Mouse (Mus musculus) MEL (cell line): ENCODE results near the gene Sned1. TPM values are rescaled to one million over a fixed set of nuclear protein-coding genes. Genes with fewer than 3 reads are reported as not detected.

ENCODE experiments used
- DNase-seq: peaks from one replicate; pipeline ENCODE4 v3.0.0; 2011; ENCODE audit warnings: low read depth, low spot score
- H3K27ac ChIP-seq: 2 replicates; pipeline ENCODE4 v1.5.1; 2012; ENCODE audit warnings: low read depth, mild to moderate bottlenecking, control low read depth, low read length, moderate library complexity; ENCODE audit not compliant: control insufficient read depth
- H3K27me3 ChIP-seq, 2 experiments: fragments of 150-350 bp in 1 of 2; sonication (generic) in 1 of 2; 2 replicates each; pipeline ENCODE4 v1.6.1; 2012; ENCODE audit warnings: low read length in 2 of 2, mild to moderate bottlenecking in 2 of 2, improper control_type of control experiment in 1 of 2, moderate library complexity in 1 of 2; ENCODE audit not compliant: insufficient read depth in 2 of 2, control insufficient read depth in 1 of 2
- H3K36me3 ChIP-seq, 2 experiments: 2 replicates each; pipeline ENCODE4 v1.6.1; 2012 to 2014; ENCODE audit warnings: low read length in 2 of 2, improper control_type of control experiment in 1 of 2, inconsistent platforms in 1 of 2, mild to moderate bottlenecking in 1 of 2; ENCODE audit not compliant: insufficient read depth in 2 of 2, control insufficient read depth in 1 of 2
- H3K4me1 ChIP-seq, 2 experiments: fragments of 150-350 bp in 1 of 2; sonication (generic) in 1 of 2; 2 replicates each; pipeline ENCODE4 v1.6.1; 2012; ENCODE audit warnings: low read length in 2 of 2, improper control_type of control experiment in 1 of 2, mild to moderate bottlenecking in 1 of 2; ENCODE audit not compliant: insufficient read depth in 2 of 2, control insufficient read depth in 1 of 2
- H3K4me3 ChIP-seq, 2 experiments: fragments of 150-350 bp in 1 of 2; sonication (generic) in 1 of 2; 2 replicates each; pipeline ENCODE4 v1.5.1; 2012; ENCODE audit warnings: low read depth in 2 of 2, low read length in 2 of 2, mild to moderate bottlenecking in 2 of 2, moderate library complexity in 2 of 2, control low read depth in 1 of 2, improper control_type of control experiment in 1 of 2; ENCODE audit not compliant: control insufficient read depth in 1 of 2, insufficient read depth in 1 of 2
- H3K79me2 ChIP-seq: 2 replicates; pipeline ENCODE4 v1.6.1; 2012; ENCODE audit warnings: mild to moderate bottlenecking, low read length, moderate library complexity; ENCODE audit not compliant: control insufficient read depth, poor library complexity, insufficient read depth
- H3K9ac ChIP-seq: 2 replicates; pipeline ENCODE4 v1.6.1; 2012; ENCODE audit warnings: low read depth, mild to moderate bottlenecking, control low read depth, low read length, moderate library complexity; ENCODE audit not compliant: control insufficient read depth, poor library complexity, severe bottlenecking
- H3K9me3 ChIP-seq: fragments of 150-350 bp; sonication (generic); replicated peaks from 2 replicates; pipeline ENCODE4 v1.6.1; 2012; ENCODE audit warnings: mild to moderate bottlenecking, low read length, improper control_type of control experiment, moderate library complexity; ENCODE audit not compliant: insufficient read depth
- BHLHE40 ChIP-seq: IDR thresholded peaks from 2 replicates; pipeline ENCODE4 v1.6.1; 2012; ENCODE audit warnings: low read depth, mild to moderate bottlenecking, inconsistent platforms, low read length, improper control_type of control experiment, borderline replicate concordance
- E2F4 ChIP-seq: IDR thresholded peaks from 2 replicates; pipeline ENCODE4 v1.6.1; 2011; ENCODE audit warnings: low read depth, low read length, improper control_type of control experiment, borderline replicate concordance
- ELF1 ChIP-seq: IDR thresholded peaks from 2 replicates; pipeline ENCODE4 v1.6.1; 2014; ENCODE audit warnings: low read depth, mild to moderate bottlenecking, inconsistent platforms, low read length, improper control_type of control experiment, moderate library complexity
- ETS1 ChIP-seq: IDR thresholded peaks from 2 replicates; pipeline ENCODE4 v1.6.1; 2012; ENCODE audit warnings: low read depth, mild to moderate bottlenecking, inconsistent platforms, low read length, improper control_type of control experiment, moderate library complexity
- GABPA ChIP-seq: IDR thresholded peaks from 2 replicates; pipeline ENCODE4 v1.6.1; 2012; ENCODE audit warnings: low read depth, mild to moderate bottlenecking, inconsistent platforms, low read length, improper control_type of control experiment, moderate library complexity
- GATA1 ChIP-seq: IDR thresholded peaks from 2 replicates; pipeline ENCODE4 v1.6.1; 2011; ENCODE audit warnings: low read depth, low read length, improper control_type of control experiment
- HCFC1 ChIP-seq: IDR thresholded peaks from 2 replicates; pipeline ENCODE4 v1.6.1; 2012; ENCODE audit warnings: low read depth, mild to moderate bottlenecking, inconsistent platforms, low read length, improper control_type of control experiment, moderate library complexity
- JUND ChIP-seq: IDR thresholded peaks from 2 replicates; pipeline ENCODE4 v1.6.1; 2011; ENCODE audit warnings: low read depth, mild to moderate bottlenecking, improper control_type of control experiment, low read length
- MAFK ChIP-seq: IDR thresholded peaks from 2 replicates; pipeline ENCODE4 v1.6.1; 2011; ENCODE audit warnings: low read depth, mild to moderate bottlenecking, low read length, improper control_type of control experiment, borderline replicate concordance
- MAZ ChIP-seq: IDR thresholded peaks from 2 replicates; pipeline ENCODE4 v1.6.1; 2012; ENCODE audit warnings: low read depth, mild to moderate bottlenecking, inconsistent platforms, low read length, improper control_type of control experiment
- MEF2A ChIP-seq: IDR thresholded peaks from 2 replicates; pipeline ENCODE4 v1.6.1; 2014; ENCODE audit warnings: low read depth, mild to moderate bottlenecking, inconsistent platforms, low read length, improper control_type of control experiment; ENCODE audit not compliant: poor library complexity, insufficient replicate concordance, severe bottlenecking; ENCODE audit errors: extremely low read depth
- MXI1 ChIP-seq: IDR thresholded peaks from 2 replicates; pipeline ENCODE4 v1.6.1; 2011; ENCODE audit warnings: mild to moderate bottlenecking, low read depth, low read length, improper control_type of control experiment
- MYB ChIP-seq: IDR thresholded peaks from 2 replicates; pipeline ENCODE4 v1.6.1; 2011; ENCODE audit warnings: mild to moderate bottlenecking, low read depth, low read length, improper control_type of control experiment
- MYC ChIP-seq: IDR thresholded peaks from 2 replicates; pipeline ENCODE4 v1.6.1; 2011; ENCODE audit warnings: low read depth, mild to moderate bottlenecking, low read length, improper control_type of control experiment, moderate library complexity
- NELFE ChIP-seq: IDR thresholded peaks from 2 replicates; pipeline ENCODE4 v1.6.1; 2011; ENCODE audit warnings: low read depth, low read length, improper control_type of control experiment
- NRF1 ChIP-seq: IDR thresholded peaks from 2 replicates; pipeline ENCODE4 v1.6.1; 2014; ENCODE audit warnings: low read depth, mild to moderate bottlenecking, inconsistent platforms, low read length, improper control_type of control experiment, moderate library complexity; ENCODE audit not compliant: poor library complexity, insufficient read depth, severe bottlenecking
- POLR2AphosphoS5 ChIP-seq: IDR thresholded peaks from 2 replicates; pipeline ENCODE4 v1.6.1; 2012; ENCODE audit warnings: low read depth, borderline replicate concordance, mild to moderate bottlenecking, inconsistent platforms, low read length, moderate library complexity, mixed read lengths
- RAD21 ChIP-seq: IDR thresholded peaks from 2 replicates; pipeline ENCODE4 v1.6.1; 2011; ENCODE audit warnings: mild to moderate bottlenecking, low read depth, low read length, improper control_type of control experiment
- RCOR1 ChIP-seq: IDR thresholded peaks from 2 replicates; pipeline ENCODE4 v1.6.1; 2012; ENCODE audit warnings: low read depth, mild to moderate bottlenecking, inconsistent platforms, low read length, improper control_type of control experiment
- SIN3A ChIP-seq: IDR thresholded peaks from 2 replicates; pipeline ENCODE4 v1.6.1; 2012; ENCODE audit warnings: low read length, improper control_type of control experiment, inconsistent platforms
- SMC3 ChIP-seq: IDR thresholded peaks from 2 replicates; pipeline ENCODE4 v1.6.1; 2011; ENCODE audit warnings: low read depth, low read length, improper control_type of control experiment
- TAL1 ChIP-seq: IDR thresholded peaks from 2 replicates; pipeline ENCODE4 v1.6.1; 2012; ENCODE audit warnings: mild to moderate bottlenecking, inconsistent platforms, low read length, moderate library complexity, mixed read lengths
- UBTF ChIP-seq: IDR thresholded peaks from 2 replicates; pipeline ENCODE4 v1.6.1; 2012; ENCODE audit warnings: low read depth, mild to moderate bottlenecking, inconsistent platforms, low read length, improper control_type of control experiment, moderate library complexity, borderline replicate concordance; ENCODE audit not compliant: insufficient read depth
- ZC3H11A ChIP-seq: IDR thresholded peaks from 2 replicates; pipeline ENCODE4 v1.6.1; 2012; ENCODE audit warnings: low read depth, mild to moderate bottlenecking, inconsistent platforms, low read length, improper control_type of control experiment
- ZKSCAN1 ChIP-seq: IDR thresholded peaks from 2 replicates; pipeline ENCODE4 v1.6.1; 2012; ENCODE audit warnings: low read depth, mild to moderate bottlenecking, inconsistent platforms, low read length, improper control_type of control experiment, moderate library complexity
- ZMIZ1 ChIP-seq: IDR thresholded peaks from 2 replicates; pipeline ENCODE4 v1.6.1; 2012; ENCODE audit warnings: low read depth, mild to moderate bottlenecking, inconsistent platforms, low read length, improper control_type of control experiment, moderate library complexity
- ZNF384 ChIP-seq: IDR thresholded peaks from 2 replicates; pipeline ENCODE4 v1.6.1; 2012; ENCODE audit warnings: low read depth, mild to moderate bottlenecking, inconsistent platforms, low read length, improper control_type of control experiment
- polyA plus RNA-seq, 2 experiments: library from polyadenylated mRNA; stranded (reverse) in 1 of 2; unstranded in 1 of 2; fragments of >175 nt in 1 of 2; fragments of >200 nt in 1 of 2; gene quantifications; 2 replicates each; pipeline versions ENCODE4 v1.2.1 to v1.2.4; 2012; ENCODE audit warnings: low replicate concordance in 2 of 2, low read depth in 1 of 2; ENCODE audit not compliant: insufficient read length in 2 of 2, insufficient read depth in 1 of 2, missing spikeins in 1 of 2
- total RNA-seq: library from RNA; depleted of rRNA; stranded (reverse); fragments of 300-350 nt; gene quantifications from 2 replicates; pipeline ENCODE4 v1.2.3, GENCODE M21; 2012

Gene Sned1
- total and polyA plus RNA-seq, 3 experiments = 0.12 to 0.13 TPM; not detected in 1

DNA sequence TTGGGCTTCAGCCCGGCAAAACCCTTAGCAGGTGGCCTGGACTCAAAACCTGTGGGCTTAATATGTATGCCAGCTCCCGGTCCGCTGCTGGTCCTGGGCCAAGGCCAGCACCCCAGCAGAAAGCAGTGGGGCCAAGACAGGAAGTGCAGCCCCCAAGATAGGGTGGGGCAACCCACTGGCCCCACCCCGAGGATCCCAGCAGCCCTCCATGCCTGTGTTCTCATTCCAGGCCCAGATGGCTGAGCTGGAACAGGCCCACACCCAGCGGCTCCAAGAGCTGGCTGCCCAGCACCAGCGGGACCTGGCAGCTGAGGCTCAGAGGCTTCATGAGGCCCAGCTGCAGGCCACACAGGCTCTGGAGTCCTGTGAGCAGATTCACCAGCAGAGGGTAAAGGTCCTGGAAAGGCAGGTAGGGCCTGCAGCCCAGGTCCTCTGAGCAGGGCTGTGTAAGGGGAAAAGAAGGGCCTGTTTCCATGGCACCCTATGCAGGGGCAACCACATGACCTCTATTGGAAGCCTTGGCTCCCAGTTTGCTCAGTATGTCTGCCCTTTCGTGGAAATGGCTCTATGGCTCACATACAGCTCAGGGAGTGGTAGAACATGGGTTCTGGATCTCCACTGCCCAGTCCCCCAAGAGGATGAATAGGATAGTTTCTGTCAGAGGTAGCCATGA, 8.2 kb upstream of the Sned1 start:
- Histone ChIP-seq H3K4me1 (no peaks in the 10 kb centered on the region), H3K79me2 (no peaks in the 10 kb centered on the region), H3K36me3 (no peaks in the 10 kb centered on the region), H3K9ac (no peak overlapping the region), H3K27ac (no peak overlapping the region), H3K27me3 (no peaks in the 10 kb centered on the region), H3K4me3 (no peak overlapping the region), H3K9me3 (no peaks in the 10 kb centered on the region)
- DNase-seq = no peak
- TF ChIP-seq JUND (no peak), ZNF384 (no peak), NRF1 (no peak), ZMIZ1 (no peak), MYC (no peak), GATA1 (no peak), ETS1 (no peak), ZC3H11A (no peak), TAL1 (no peak), SMC3 (no peak), GABPA (no peak), ZKSCAN1 (no peak), MXI1 (no peak), MAFK (no peak), SIN3A (no peak), POLR2AphosphoS5 (no peak)

DNA sequence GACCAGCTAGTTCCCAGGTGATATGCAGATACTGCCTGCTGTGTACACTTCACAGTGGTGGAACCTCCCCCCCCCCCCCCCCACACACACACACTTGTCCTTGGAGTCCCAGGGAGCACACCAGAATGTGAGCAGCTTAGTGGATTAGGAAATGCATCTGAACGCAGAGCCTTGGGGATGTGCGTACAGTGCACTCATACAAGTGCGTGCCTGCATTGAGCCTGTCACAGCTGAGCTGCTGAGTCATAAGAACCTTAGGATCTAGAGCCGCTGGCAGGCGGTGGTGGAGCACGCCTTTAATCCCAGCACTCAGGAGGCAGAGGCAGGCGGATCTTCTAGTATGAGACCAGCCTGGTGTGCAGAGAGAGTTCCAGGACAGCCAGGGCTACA, 7.7 kb upstream of the Sned1 start:
- DNase-seq = no peak
- no peaks in the 10 kb centered on the region for H3K4me1 ChIP-seq
- no peaks in the 10 kb centered on the region for H3K79me2 ChIP-seq
- no peaks in the 10 kb centered on the region for H3K36me3 ChIP-seq
- H3K27me3 ChIP-seq = no peaks in the 10 kb centered on the region
- no peak overlapping the region for H3K9ac ChIP-seq
- no peaks in the 10 kb centered on the region for H3K9me3 ChIP-seq
- TF ChIP-seq MEF2A (no peak), HCFC1 (no peak), TAL1 (no peak), JUND (no peak), RCOR1 (no peak), BHLHE40 (no peak), POLR2AphosphoS5 (no peak), MYB (no peak), ELF1 (no peak), GATA1 (no peak), RAD21 (no peak), NRF1 (no peak), MYC (no peak), UBTF (no peak), E2F4 (no peak), GABPA (no peak), ETS1 (no peak), NELFE (no peak), MAZ (no peak), ZKSCAN1 (no peak)
- TF ChIP-seq, all 39 proteins: peak for 0
- H3K27ac ChIP-seq = no peak overlapping the region
- no peak overlapping the region for H3K4me3 ChIP-seq
